Mouse (Mus musculus): Measurements from ENCODE around the gene Castor1.

Castor1 gene

DNA sequence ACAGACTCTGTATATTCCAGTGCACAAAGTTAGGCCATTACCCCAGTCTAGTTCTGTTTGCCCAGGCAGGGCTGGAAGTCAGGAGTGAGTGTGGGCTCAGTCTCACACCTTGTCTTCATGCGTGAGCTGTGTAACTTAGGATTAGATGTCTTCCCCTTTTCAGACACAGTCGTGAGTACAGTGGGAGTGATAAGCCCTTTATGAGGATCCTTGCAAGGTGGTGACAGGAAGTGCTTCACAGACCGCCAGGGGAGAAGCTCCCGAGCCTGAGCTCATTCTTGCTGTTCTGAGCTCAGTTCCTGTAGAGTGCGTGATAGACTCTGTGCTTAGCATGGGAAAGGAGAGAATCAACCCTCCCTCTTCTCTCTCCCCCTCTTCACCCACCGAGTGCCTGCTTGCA is 11.5 kb upstream of the Castor1 start:
- DNase-seq (ENCODE audit: low spot score) = no peak

- no peak for DNase-seq (ENCODE audit: low spot score)
Observed at GRCm38 (mm10) chr11:4207655-4208054, 10.4 kb upstream of the Castor1 start.

DNA sequence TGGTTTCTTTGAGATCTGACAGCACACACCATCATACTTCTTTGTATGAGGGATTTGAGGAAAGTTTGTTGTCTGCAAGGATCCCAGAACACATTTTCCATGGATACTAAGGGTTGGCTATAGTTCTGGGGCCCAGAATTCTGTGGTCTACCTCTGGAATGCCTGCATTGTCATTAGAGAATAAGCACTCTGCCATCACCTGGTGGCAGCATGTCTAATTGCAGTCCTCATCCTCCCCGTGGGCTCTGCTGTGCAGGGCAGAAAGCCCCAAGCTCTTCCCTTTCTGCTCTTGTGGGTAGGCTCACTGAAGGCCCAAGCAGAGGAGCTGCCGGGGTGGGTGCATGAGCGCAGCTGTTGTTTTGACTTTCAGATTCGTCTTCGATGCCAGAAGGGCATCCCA is 8.5 kb upstream of the Castor1 start:
- no peak for DNase-seq (ENCODE audit: low spot score)

DNA sequence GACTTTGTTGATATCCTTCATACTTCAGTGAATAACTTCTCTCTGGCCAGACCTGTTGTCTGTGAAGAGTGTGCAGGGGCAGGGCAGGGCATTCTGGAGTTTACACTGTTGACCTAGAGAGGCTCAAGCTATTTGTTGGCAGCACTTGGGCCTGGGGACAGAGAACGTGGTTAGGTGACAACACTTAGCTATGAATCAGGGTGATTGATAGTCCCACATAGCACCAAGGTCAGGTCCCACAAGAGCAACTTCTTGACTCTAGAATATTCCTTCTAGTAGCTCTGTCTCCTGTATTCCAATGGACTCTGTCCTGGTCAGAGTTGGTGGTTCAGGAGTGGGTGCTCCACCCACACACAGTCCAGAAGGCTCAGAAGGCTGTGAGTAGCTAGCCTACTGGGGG is 7.2 kb upstream of the Castor1 start:
- no peak for DNase-seq (ENCODE audit: low spot score)

GRCm38 (mm10) chr11:4213107-4213506 is 4.9 kb upstream of the Castor1 start:
- DNase-seq (ENCODE audit: low spot score) = no peak

GRCm38 (mm10) chr11:4214572-4214971 is 3.5 kb upstream of the Castor1 start:
- no peak for DNase-seq (ENCODE audit: low spot score)

- no peak for DNase-seq (ENCODE audit: low spot score)
Observed at GRCm38 (mm10) chr11:4215061-4215460, 3.0 kb upstream of the Castor1 start.

GRCm38 (mm10) chr11:4216248-4217000 is 1.6 kb upstream of the Castor1 start:
- no peak for DNase-seq (ENCODE audit: low spot score)

DNA sequence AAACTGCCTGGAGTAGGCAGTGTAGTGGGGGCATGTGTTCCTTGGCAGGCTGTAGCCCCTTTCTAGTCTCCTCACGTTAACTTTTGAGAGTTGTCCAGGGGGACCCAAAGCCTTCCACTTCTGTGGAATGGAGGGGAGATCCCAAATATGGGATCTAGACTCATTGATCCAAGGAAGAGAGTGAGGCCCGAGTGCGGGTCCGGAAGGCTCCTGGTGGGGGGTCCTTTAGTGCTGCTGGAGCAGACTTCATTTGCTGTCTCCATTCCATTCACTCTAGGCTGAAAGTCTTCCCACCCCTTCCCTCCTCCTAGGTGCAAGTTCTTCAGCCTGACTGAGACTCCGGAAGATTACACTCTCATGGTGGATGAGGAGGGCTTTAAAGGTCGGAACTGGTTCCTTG is 612 bp downstream of the Castor1 start:
- DNase-seq (ENCODE audit: low spot score) = no peak

DNA sequence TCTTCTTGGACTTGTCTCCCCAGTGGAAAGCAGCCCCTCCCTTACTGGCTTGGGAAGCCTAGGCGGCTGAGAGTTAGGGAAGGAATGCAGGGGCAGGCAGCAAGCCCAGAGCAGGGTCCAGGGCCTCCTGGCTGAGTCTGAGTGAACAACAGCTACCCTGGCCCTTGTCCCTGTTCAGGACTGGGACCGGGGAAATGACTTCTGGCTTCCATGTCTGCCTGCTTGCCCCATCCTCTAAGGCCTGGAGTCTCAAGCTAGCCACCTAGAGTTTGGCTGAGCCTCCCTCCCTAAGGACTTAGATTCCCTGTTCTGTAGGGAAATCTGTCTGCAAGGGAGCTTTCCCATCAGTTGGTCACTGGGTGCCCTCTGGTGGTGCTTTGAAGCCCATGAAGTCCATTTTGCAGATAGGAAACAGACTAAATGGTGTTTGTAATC is 1.3 kb downstream of the Castor1 start:
- DNase-seq (ENCODE audit: low spot score) = peak; percentile 76

DNA sequence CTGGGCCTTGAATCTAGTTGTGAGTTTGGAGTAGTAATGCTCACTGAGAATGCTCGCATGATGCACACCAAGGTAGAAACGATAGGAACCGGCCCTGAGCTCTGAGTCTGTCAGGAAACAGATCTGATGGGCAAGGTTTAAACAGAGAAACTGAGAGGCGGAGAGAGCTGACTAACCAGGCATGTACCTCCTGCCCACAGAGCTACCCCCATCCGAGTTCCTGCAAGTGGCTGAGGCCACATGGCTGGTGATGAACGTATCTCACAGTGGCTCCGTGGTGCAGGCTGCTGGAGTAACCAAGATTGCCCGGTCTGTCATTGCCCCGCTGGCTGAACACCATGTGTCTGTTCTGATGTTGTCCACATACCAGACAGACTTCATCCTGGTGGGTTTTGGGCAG is 1.9 kb downstream of the Castor1 start:
- DNase-seq (ENCODE audit: low spot score) = no peak

- peak; percentile 82 for DNase-seq (ENCODE audit: low spot score)
Observed at GRCm38 (mm10) chr11:4220443-4221400, 2.7 kb downstream of the Castor1 start.

DNA sequence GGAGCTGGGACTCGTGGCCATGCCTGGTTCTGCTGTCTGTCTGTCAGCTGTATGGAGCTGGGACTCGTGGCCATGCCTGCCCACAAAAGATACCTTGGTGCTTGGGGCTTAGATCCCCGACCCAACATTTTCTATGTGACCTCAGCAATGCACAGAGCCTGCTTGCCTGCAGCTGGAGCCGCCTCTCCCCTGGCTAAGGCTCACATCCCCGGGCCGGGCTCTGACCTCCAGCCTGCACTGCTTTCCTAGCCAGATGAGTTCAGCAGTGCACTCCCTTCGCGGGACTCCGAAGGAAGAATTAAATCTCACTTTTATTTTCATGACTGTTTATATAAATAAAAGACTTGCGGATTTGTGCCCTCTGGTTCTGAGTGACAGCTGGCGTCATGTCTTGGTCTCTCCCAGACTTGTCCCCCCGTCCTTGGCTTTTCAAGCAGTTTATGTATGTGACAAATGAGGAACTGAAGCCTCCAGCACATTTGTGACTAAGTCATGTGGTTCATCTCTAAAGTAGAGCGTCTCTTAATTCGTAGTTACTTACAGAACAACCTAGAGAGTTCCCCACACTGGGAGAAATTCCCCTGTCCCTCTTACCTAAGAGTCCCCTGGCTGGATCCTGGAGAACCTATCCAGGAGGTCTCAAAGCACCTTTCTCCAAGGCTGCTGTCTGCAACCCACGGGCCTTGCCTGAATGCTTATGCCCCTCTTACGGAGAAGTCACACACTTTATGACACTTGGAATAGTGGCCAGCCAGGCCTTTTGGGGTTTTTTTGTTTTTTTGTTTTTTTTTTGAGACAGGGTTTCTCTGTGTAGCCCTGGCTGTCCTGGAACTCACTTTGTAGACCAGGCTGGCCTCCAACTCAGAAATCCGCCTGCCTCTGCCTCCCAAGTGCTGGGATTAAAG is 4.3 kb downstream of the Castor1 start:
- DNase-seq (ENCODE audit: low spot score) = no peak

DNA sequence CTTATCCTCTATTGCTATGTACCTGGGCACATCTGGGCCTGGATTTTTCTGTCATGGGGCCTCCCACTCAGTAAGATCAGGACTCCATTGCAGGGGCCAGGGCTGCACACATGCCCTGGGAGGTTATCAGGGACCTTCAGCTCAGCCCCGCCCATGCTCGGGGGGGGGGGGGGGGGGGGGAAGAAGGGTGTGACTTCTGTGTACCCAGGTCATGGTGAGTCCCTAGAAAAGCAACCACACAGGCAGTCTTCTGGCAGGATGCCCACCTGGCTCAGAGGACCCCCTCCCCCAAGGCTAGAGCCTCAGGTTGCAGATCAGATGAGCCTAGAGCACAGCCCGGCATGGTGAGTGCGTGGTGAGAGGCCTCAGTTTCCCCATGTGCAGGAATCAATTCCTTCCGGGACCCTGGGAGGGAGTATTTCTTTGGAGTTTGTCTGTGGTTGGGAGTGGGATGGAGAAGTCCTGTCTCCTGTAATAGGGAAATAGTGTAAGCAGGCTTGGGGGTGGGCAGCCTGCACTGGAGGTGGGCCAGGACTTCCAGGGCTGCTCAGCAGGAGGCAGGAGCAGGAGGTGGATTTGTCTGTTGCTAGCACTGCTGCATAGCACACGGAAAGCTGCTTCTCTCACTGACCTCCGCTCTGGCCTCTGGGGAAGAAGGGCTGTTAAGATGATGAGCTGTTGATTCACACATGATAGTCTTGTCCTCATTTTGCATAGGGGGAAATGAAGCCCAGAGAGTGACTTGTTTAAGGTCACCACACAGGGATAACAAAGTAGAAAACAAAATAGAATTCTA is 5.6 kb downstream of the Castor1 start:
- no peak for DNase-seq (ENCODE audit: low spot score)

DNA sequence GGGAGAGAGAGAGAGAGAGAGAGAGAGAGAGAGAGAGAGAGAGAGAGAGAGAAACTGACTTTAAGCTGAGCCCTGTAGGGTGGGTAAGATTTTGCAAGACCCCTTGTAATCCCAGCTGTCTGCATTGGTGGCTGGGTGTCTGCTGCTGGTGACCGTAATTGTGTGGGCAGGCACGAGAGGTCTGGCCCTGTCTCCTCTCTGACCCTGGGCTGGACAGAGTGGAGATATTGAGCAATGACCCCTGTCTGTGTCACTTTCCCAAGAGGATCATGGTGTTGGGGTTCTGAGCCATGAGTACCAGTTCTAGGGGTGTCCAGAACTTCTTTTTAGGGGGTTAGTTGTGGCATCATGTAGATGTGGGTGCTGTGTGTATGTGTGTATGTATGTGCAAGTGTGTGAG is 6.2 kb downstream of the Castor1 start:
- no peak for DNase-seq (ENCODE audit: low spot score)

- DNase-seq (ENCODE audit: low spot score) = no peak
Observed at GRCm38 (mm10) chr11:4226569-4227325, 8.7 kb downstream of the Castor1 start.

GRCm38 (mm10) chr11:4228463-4228862 is 10.4 kb downstream of the Castor1 start:
- DNase-seq (ENCODE audit: low spot score) = peak; percentile 21

GRCm38 (mm10) chr11:4229841-4230240 is 11.8 kb downstream of the Castor1 start:
- DNase-seq (ENCODE audit: low spot score) = no peak

- no peak for DNase-seq (ENCODE audit: low spot score)
Observed at GRCm38 (mm10) chr11:4231435-4231834, 13.4 kb downstream of the Castor1 start.

GRCm38 (mm10) chr11:4232644-4233043 is 14.6 kb downstream of the Castor1 start:
- DNase-seq (ENCODE audit: low spot score) = no peak
